Mouse (Mus musculus) embryonic facial prominence, embryonic 11.5 days (tissue): ENCODE data around the gene Btbd18. TPM values are rescaled to one million over a fixed set of nuclear protein-coding genes. Genes with fewer than 3 reads are reported as not detected.

Experiments
- ATAC-seq: fragments of 200-750 bp; cut with Nextera tagmentation; replicated peaks from 2 replicates; pipeline ENCODE4 v1.8.0; 2017; ENCODE audit warnings: low read depth; ENCODE audit not compliant: insufficient number of reproducible peaks, low FRiP score, low TSS enrichment
- DNase-seq: peaks from one replicate; pipeline ENCODE4 v3.0.0-alpha.2; 2015; ENCODE audit warnings: low spot score
- H3K27ac ChIP-seq: fragments of 300-500 bp; sonication (generic); replicated peaks from 2 replicates; pipeline ENCODE4 v1.5.1; 2014; ENCODE audit warnings: mild to moderate bottlenecking, low read depth, low read length, control low read depth
- H3K27me3 ChIP-seq: fragments of 300-500 bp; sonication (generic); 2 replicates; pipeline ENCODE4 v1.6.1; 2014; ENCODE audit warnings: mild to moderate bottlenecking, low read length, moderate library complexity, mixed read lengths; ENCODE audit not compliant: control insufficient read depth, insufficient read depth
- H3K36me3 ChIP-seq: fragments of 300-500 bp; sonication (generic); replicated peaks from 2 replicates; pipeline ENCODE4 v1.6.1; 2014; ENCODE audit warnings: low read depth, mild to moderate bottlenecking, low read length, moderate library complexity, mixed read lengths; ENCODE audit not compliant: control insufficient read depth, insufficient read depth
- H3K4me1 ChIP-seq: fragments of 300-500 bp; sonication (generic); 2 replicates; pipeline ENCODE4 v1.6.1; 2014; ENCODE audit warnings: low read length, mixed read lengths; ENCODE audit not compliant: control insufficient read depth, insufficient read depth
- H3K4me2 ChIP-seq: fragments of 300-500 bp; sonication (generic); 2 replicates; pipeline ENCODE4 v1.6.1; 2014; ENCODE audit warnings: low read depth, mild to moderate bottlenecking, control low read depth, low read length, moderate library complexity
- H3K4me3 ChIP-seq: fragments of 300-500 bp; sonication (generic); 2 replicates; pipeline ENCODE4 v1.5.1; 2014; ENCODE audit warnings: low read depth, low read length, control low read depth
- H3K9ac ChIP-seq: fragments of 300-500 bp; sonication (generic); replicated peaks from 2 replicates; pipeline ENCODE4 v1.6.1; 2014; ENCODE audit warnings: mild to moderate bottlenecking, control low read depth, low read length
- H3K9me3 ChIP-seq: fragments of 300-500 bp; sonication (generic); replicated peaks from 2 replicates; pipeline ENCODE4 v1.6.1; 2016; ENCODE audit warnings: mild to moderate bottlenecking, low read length, inconsistent platforms, mixed read lengths; ENCODE audit not compliant: control insufficient read depth
- WGBS: fragments of 180-500 bp; shearing (Covaris S2); extraction: QIAGEN DNeasy Blood & Tissue Kit; methylation state at CpG from one replicate; pipeline ENCODE4 v1.1.7; 2014; 5-methylcytosine and 5-hydroxymethylcytosine counted together
- polyA plus RNA-seq: library from polyadenylated mRNA; unstranded; fragments of >200 nt; fragmentation: Nextera tagmentation; extraction: Ambion mirVana; gene quantifications from 2 replicates; pipeline ENCODE4 v1.2.1, GENCODE M21; 2014

The Btbd18 gene
- polyA plus RNA-seq, 1 experiment from 2014 or later: 0.07 TPM

DNA sequence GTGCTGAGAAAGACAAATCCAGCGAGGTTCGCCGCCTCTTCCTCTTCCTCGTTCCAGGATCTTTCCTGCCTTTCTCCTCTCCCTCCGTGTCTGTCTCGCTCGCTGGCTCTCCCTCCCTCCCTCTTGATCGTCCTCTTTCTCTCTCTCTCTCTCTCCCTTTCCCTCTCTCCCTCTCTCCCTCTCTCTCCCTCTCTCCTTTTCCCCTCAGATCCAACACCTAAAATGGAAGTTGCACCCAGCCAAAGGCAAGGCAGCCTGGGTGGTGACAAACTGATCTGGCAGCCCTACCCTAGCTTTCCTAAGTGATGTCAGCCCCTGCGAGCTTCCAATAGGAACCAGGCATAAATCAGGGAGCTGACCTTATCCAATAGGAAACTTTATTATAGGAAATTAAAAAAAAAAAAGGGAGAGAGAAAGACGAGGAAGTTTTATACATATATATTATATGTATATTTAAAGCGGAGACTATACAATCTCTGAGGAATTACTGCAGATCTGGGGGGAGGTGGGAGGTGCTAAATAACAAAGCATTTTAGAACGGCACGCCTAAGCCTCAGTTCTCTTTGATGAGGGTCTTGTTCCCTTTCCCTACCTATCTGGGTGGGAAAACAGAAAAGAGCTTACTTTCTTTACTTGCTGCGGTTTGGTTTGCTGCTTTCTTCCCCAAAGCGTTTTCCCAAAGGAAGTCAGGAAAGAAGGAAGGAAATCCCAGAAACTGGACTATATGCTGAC is 8.2 kb upstream of the Btbd18 start, which contains the start of gene Ctnnd1:
TSS of gene Ctnnd1 (minus strand) at position 302 of the 732 bp plus-strand sequence.
- WGBS: under 1% methylated on average over 15 of the region's 15 CpGs
- peak within 1 kb of the TSS; percentile 50 for H3K4me2 ChIP-seq
- no peaks in the 10 kb centered on the region for H3K9me3 ChIP-seq
- H3K4me3 ChIP-seq: peak within 1 kb of the TSS; percentile 72
- H3K9ac ChIP-seq: peak within 1 kb of the TSS; percentile 87
- DNase-seq (peak; percentile 92), ATAC-seq (peak; percentile 96)
- no peaks in the 10 kb centered on the region for H3K4me1 ChIP-seq
- H3K27ac ChIP-seq: peak within 1 kb of the TSS; percentile 90
- no peaks in the 10 kb centered on the region for H3K27me3 ChIP-seq
- no peaks in the 10 kb centered on the region for H3K36me3 ChIP-seq

- Histone ChIP-seq H3K9me3 (no peaks in the 10 kb centered on the region), H3K4me3 (no peak overlapping the region), H3K9ac (no peak overlapping the region), H3K27ac (no peak overlapping the region), H3K4me1 (no peaks in the 10 kb centered on the region), H3K36me3 (no peaks in the 10 kb centered on the region), H3K4me2 (no peak overlapping the region), H3K27me3 (no peaks in the 10 kb centered on the region)
- no peak for ATAC-seq
- no peak for DNase-seq
These were observed 5.5 kb upstream of the Btbd18 start for GRCm38 (mm10) chr2:84653354-84653753.

DNA sequence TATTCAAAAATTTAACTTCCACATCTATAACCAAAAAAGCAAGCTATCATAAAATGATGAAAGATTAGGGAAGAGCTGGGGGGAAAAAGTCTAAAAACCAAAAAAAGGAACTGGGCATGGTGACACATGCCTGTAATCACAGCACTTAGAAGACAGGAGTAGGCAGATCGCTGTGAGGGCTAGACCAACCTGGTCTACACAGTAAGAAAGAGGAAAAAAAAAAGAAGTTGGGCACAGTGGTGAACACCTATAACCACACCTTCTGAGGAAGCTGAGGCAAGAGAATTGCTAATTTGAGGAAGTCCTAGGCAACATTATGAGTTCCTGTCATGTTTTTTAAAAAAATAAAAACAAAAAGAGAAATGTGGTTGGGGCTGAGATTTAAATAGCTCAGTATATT is 3.0 kb upstream of the Btbd18 start:
- ATAC-seq (no peak), DNase-seq (no peak)
- H3K4me2 ChIP-seq: no peak overlapping the region
- H3K27ac ChIP-seq: no peak overlapping the region
- H3K4me3 ChIP-seq: no peak overlapping the region
- H3K9ac ChIP-seq: no peak overlapping the region
- 64% methylated on average over 1 of the region's 1 CpGs for WGBS
- H3K4me1 ChIP-seq: no peaks in the 10 kb centered on the region
- H3K36me3 ChIP-seq: no peaks in the 10 kb centered on the region
- H3K27me3 ChIP-seq: no peaks in the 10 kb centered on the region
- H3K9me3 ChIP-seq: no peaks in the 10 kb centered on the region

DNA sequence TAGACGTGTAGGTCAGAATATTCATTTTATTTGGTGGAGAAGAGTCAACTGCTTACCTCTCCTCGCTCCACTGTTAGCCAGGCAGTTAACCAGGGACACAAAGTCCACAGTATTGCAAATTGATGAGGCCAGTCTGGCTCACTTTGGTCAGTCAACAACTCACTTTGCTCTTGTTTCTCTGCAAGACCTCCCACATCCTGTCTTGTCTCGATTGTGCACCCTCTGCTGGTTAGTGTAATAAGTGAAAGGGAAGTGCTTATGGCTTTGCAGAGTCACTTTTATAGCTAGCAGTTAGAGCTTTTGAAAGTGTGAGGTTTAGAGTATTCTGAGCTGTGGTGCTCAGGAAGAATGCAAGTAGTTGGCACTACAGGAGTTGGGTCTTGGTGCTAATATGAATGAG is 1.4 kb downstream of the Btbd18 start:
- no peak for ATAC-seq
- Histone ChIP-seq H3K36me3 (no peaks in the 10 kb centered on the region), H3K27me3 (no peaks in the 10 kb centered on the region), H3K27ac (no peak overlapping the region), H3K9me3 (no peaks in the 10 kb centered on the region), H3K4me2 (no peak overlapping the region), H3K4me1 (no peaks in the 10 kb centered on the region), H3K9ac (no peak overlapping the region), H3K4me3 (no peak overlapping the region)
- WGBS: 60% methylated on average over 3 of the region's 3 CpGs
- DNase-seq: peak; percentile 41

GRCm38 (mm10) chr2:84662866-84663265 is 4.0 kb downstream of the Btbd18 start:
- no peak for ATAC-seq
- 24% methylated on average over 2 of the region's 2 CpGs for whole genome bisulfite sequencing
- Histone ChIP-seq H3K4me2 (no peak overlapping the region), H3K9me3 (no peaks in the 10 kb centered on the region), H3K27ac (no peak overlapping the region), H3K4me1 (no peaks in the 10 kb centered on the region), H3K9ac (no peak overlapping the region), H3K4me3 (no peak overlapping the region), H3K36me3 (no peaks in the 10 kb centered on the region), H3K27me3 (no peaks in the 10 kb centered on the region)
- peak; percentile 66 for DNase-seq

GRCm38 (mm10) chr2:84666081-84666480 is 7.2 kb downstream of the Btbd18 start:
- no peaks in the 10 kb centered on the region for H3K4me1 ChIP-seq
- H3K9ac ChIP-seq: no peak overlapping the region
- no peaks in the 10 kb centered on the region for H3K27me3 ChIP-seq
- WGBS: 62% methylated on average over 12 of the region's 12 CpGs
- no peak overlapping the region for H3K4me2 ChIP-seq
- ATAC-seq: no peak
- no peak overlapping the region for H3K4me3 ChIP-seq
- no peak overlapping the region for H3K27ac ChIP-seq
- H3K9me3 ChIP-seq: no peaks in the 10 kb centered on the region
- no peak for DNase-seq
- H3K36me3 ChIP-seq: no peaks in the 10 kb centered on the region

- Histone ChIP-seq H3K4me2 (peak overlapping the region; percentile 63), H3K9me3 (no peaks in the 10 kb centered on the region), H3K27me3 (no peaks in the 10 kb centered on the region), H3K9ac (peak overlapping the region; percentile 96), H3K4me1 (no peaks in the 10 kb centered on the region), H3K36me3 (0 out of 2 replicates have a peak, but pooled peaks cover 2% of the 10 kb centered on the region), H3K27ac (peak overlapping the region; percentile 90), H3K4me3 (peak overlapping the region; percentile 93)
- 3% methylated on average over 39 of the region's 39 CpGs for WGBS
- DNase-seq (no peak), ATAC-seq (peak; percentile 87)
These were observed 11.1 kb downstream of the Btbd18 start for GRCm38 (mm10) chr2:84669828-84670568.

DNA sequence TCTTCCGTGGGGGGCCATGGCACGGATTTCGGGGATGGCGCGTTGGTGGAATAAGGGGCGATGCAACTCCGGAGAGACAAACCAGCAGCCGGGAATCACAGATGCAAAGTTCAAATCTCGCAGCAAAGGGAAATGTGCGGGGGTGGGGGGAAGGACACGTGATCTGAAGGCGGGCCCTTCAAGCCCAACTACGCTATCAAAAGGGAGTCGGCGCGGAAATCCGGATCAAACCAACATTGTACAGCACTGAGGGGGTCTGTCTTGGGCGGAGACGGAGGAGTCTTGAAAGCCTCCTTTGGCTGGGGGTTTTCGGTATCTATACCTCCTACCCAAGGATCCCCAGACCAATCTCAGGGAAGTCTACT is 11.7 kb downstream of the Btbd18 start, which contains the start of gene Selenoh:
TSS of gene Selenoh (minus strand) at position 202 of the 365 bp plus-strand sequence.
- 0 out of 2 replicates have a peak, but pooled peaks cover 2% of the 10 kb centered on the region for H3K36me3 ChIP-seq
- 2% methylated on average over 20 of the region's 20 CpGs for WGBS
- H3K4me3 ChIP-seq: peak within 1 kb of the TSS; percentile 93

More for the DNA sequence above, 11.7 kb downstream of the Btbd18 start, which contains the start of gene Selenoh:
- DNase-seq: peak; percentile 98
- Histone ChIP-seq H3K27me3 (no peaks in the 10 kb centered on the region), H3K9ac (peak within 1 kb of the TSS; percentile 96), H3K4me2 (peak within 1 kb of the TSS; percentile 63), H3K4me1 (no peaks in the 10 kb centered on the region), H3K27ac (peak within 1 kb of the TSS; percentile 90), H3K9me3 (no peaks in the 10 kb centered on the region)
- peak; percentile 95 for ATAC-seq
